Mouse (Mus musculus) B cell, adult (primary cell): Measurements from ENCODE around the gene Usp10. TPM values are rescaled to one million over a fixed set of nuclear protein-coding genes. Genes with fewer than 3 reads are reported as not detected.

ENCODE experiments used
- total RNA-seq: library from RNA; stranded (reverse); gene quantifications from 4 replicates; pipeline ENCODE4 v1.2.4, GENCODE M21; 2023; ENCODE audit not compliant: inconsistent age

The Usp10 gene
- 83.7 to 118 TPM (median 97.4 TPM) in 4 replicates for total RNA-seq

GRCm38 (mm10) chr8:119909944-119910546 lies at the start of gene Usp10:
Gene Usp10 (plus strand): TSS chr8:119910360.

GRCm38 (mm10) chr8:119861706-119862389 lies 48.3 kb upstream of the Usp10 start, which contains the start of gene Klhl36:
Gene Klhl36 (plus strand): TSS chr8:119862266.

GRCm38 (mm10) chr8:119910547-119911257 lies 542 bp downstream of the Usp10 start, which contains the start of gene Gm20388:
Gene Gm20388 (plus strand): TSS chr8:119910841.

GRCm38 (mm10) chr8:119992249-119992648 lies 82.1 kb downstream of the Usp10 start, which contains the start of gene Crispld2:
Gene Crispld2 (plus strand): TSS chr8:119992438.

Other genes starting within 250 kb of the Usp10 start
- not detected in 4 replicates for gene Wfdc1, start 244.0 kb upstream of the Usp10 start, total RNA-seq
- not detected in 4 replicates for gene Atp2c2, start 210.4 kb upstream of the Usp10 start, total RNA-seq
- 4.3 to 5.9 TPM (median 5.5 TPM) in 4 replicates for gene Tldc1, start 131.9 kb upstream of the Usp10 start, total RNA-seq
- 395 to 421 TPM (median 401 TPM) in 4 replicates for gene Cotl1, start 69.8 kb upstream of the Usp10 start, total RNA-seq
- 11.0 to 13.1 TPM (median 12.7 TPM) in 4 replicates for gene Klhl36, start 48.1 kb upstream of the Usp10 start, total RNA-seq
- 3.3 to 8.3 TPM (median 6.7 TPM) in 4 replicates for gene Gm20388, start 481 bp downstream of the Usp10 start, total RNA-seq
- 0.13 TPM in 1 of 4 replicates, not detected in the others for gene Crispld2, start 82.1 kb downstream of the Usp10 start, total RNA-seq
- gene Zdhhc7, start 191.1 kb downstream of the Usp10 start, total RNA-seq, result 28.7 to 34.2 TPM (median 30.7 TPM) in 4 replicates
- 0.87 to 3.0 TPM (median 1.3 TPM) in 4 replicates for gene 6430548M08Rik, start 203.8 kb downstream of the Usp10 start, total RNA-seq